Mouse (Mus musculus): ENCODE results near the gene Atcay. TPM values are rescaled to one million over a fixed set of nuclear protein-coding genes. Genes with fewer than 3 reads are reported as not detected.

The Atcay gene
- polyA plus RNA-seq (2015; fragmentation: Nextera tagmentation; extraction: Ambion mirVana): 0.26 and 0.45 TPM in 2 replicates

GRCm38 (mm10) chr10:81230438-81231332 lies at the start of gene Atcay:
Gene Atcay (minus strand): TSS chr10:81230833.

GRCm38 (mm10) chr10:81266211-81267105 lies 35.8 kb upstream of the Atcay start, which contains the start of the genes Mrpl54 and Apba3:
Gene Mrpl54 (minus strand): TSS chr10:81266934.
Gene Apba3 (plus strand): TSS chr10:81266960.

GRCm38 (mm10) chr10:81252424-81253419 lies 22.1 kb upstream of the Atcay start, which contains the start of gene Matk:
Gene Matk (plus strand): TSS chr10:81252935.

GRCm38 (mm10) chr10:81232580-81233225 lies 2.1 kb upstream of the Atcay start, which contains the start of gene Zfr2:
Gene Zfr2 (plus strand): TSS chr10:81233155.

GRCm38 (mm10) chr10:81201807-81202758 lies 28.6 kb downstream of the Atcay start, which contains the start of gene Nmrk2:
Gene Nmrk2 (minus strand): TSS chr10:81202051.

GRCm38 (mm10) chr10:81183805-81184204 lies 46.8 kb downstream of the Atcay start, which contains the start of gene 4930442H23Rik:
Gene 4930442H23Rik (minus strand): TSS chr10:81183849.

GRCm38 (mm10) chr10:81182336-81183333 lies 48.0 kb downstream of the Atcay start, which contains the start of gene Dapk3:
Gene Dapk3 (plus strand): TSS chr10:81183005.

GRCm38 (mm10) chr10:81176466-81177271 lies 54.0 kb downstream of the Atcay start, which contains the start of gene Eef2:
Gene Eef2 (plus strand): TSS chr10:81176631.

GRCm38 (mm10) chr10:81167200-81168086 lies 63.2 kb downstream of the Atcay start, which contains the start of gene Pias4:
Gene Pias4 (minus strand): TSS chr10:81167923.

Small RNA genes within 50 kb of the gene (microRNA-seq; reads per million reads assigned to microRNA genes)
- 2.5 to 3.6 reads per million in 2 experiments for gene Mir3057

Other genes with a start within 250 kb of the Atcay start
- gene Gng7, start 215.9 kb downstream of the Atcay start, polyA plus RNA-seq (2015; fragmentation: Nextera tagmentation; extraction: Ambion mirVana): 1.6 TPM in 2 replicates
- 0.06 TPM in 1 of 2 replicates, not detected in the other for gene Diras1, start 205.2 kb downstream of the Atcay start, polyA plus RNA-seq (2015; fragmentation: Nextera tagmentation; extraction: Ambion mirVana)
- 7.3 and 9.2 TPM in 2 replicates for gene Slc39a3, start 193.4 kb downstream of the Atcay start, polyA plus RNA-seq (2015; fragmentation: Nextera tagmentation; extraction: Ambion mirVana)
- gene Sgta, start 170.7 kb downstream of the Atcay start, polyA plus RNA-seq (2015; fragmentation: Nextera tagmentation; extraction: Ambion mirVana): 117 and 131 TPM in 2 replicates
- 34.9 and 40.3 TPM in 2 replicates for gene Thop1, start 160.8 kb downstream of the Atcay start, polyA plus RNA-seq (2015; fragmentation: Nextera tagmentation; extraction: Ambion mirVana)
- 0.54 and 1.2 TPM in 2 replicates for gene Creb3l3, start 132.0 kb downstream of the Atcay start, polyA plus RNA-seq (2015; fragmentation: Nextera tagmentation; extraction: Ambion mirVana)
- gene Map2k2, start 124.9 kb downstream of the Atcay start, polyA plus RNA-seq (2015; fragmentation: Nextera tagmentation; extraction: Ambion mirVana): 143 and 155 TPM in 2 replicates
- 29.7 and 34.0 TPM in 2 replicates for gene Zbtb7a, start 95.6 kb downstream of the Atcay start, polyA plus RNA-seq (2015; fragmentation: Nextera tagmentation; extraction: Ambion mirVana)
- 20.9 and 22.3 TPM in 2 replicates for gene Pias4, start 62.9 kb downstream of the Atcay start, polyA plus RNA-seq (2015; fragmentation: Nextera tagmentation; extraction: Ambion mirVana)
- gene Eef2, start 54.2 kb downstream of the Atcay start, polyA plus RNA-seq (2015; fragmentation: Nextera tagmentation; extraction: Ambion mirVana): 392 and 402 TPM in 2 replicates
- gene Dapk3, start 47.8 kb downstream of the Atcay start, polyA plus RNA-seq (2015; fragmentation: Nextera tagmentation; extraction: Ambion mirVana): 44.3 and 52.5 TPM in 2 replicates
- not detected in 2 replicates for gene 4930442H23Rik, start 47.0 kb downstream of the Atcay start, polyA plus RNA-seq (2015; fragmentation: Nextera tagmentation; extraction: Ambion mirVana)
- 2.9 and 4.7 TPM in 2 replicates for gene Nmrk2, start 28.8 kb downstream of the Atcay start, polyA plus RNA-seq (2015; fragmentation: Nextera tagmentation; extraction: Ambion mirVana)
- 2.3 and 2.5 TPM in 2 replicates for gene Zfr2, start 2.3 kb upstream of the Atcay start, polyA plus RNA-seq (2015; fragmentation: Nextera tagmentation; extraction: Ambion mirVana)
- gene Matk, start 22.1 kb upstream of the Atcay start, polyA plus RNA-seq (2015; fragmentation: Nextera tagmentation; extraction: Ambion mirVana): 0.65 and 0.90 TPM in 2 replicates
- gene Mrpl54, start 36.1 kb upstream of the Atcay start, polyA plus RNA-seq (2015; fragmentation: Nextera tagmentation; extraction: Ambion mirVana): 201 and 207 TPM in 2 replicates
- 50.7 and 53.6 TPM in 2 replicates for gene Apba3, start 36.1 kb upstream of the Atcay start, polyA plus RNA-seq (2015; fragmentation: Nextera tagmentation; extraction: Ambion mirVana)
- 0.47 and 0.58 TPM in 2 replicates for gene Tjp3, start 60.7 kb upstream of the Atcay start, polyA plus RNA-seq (2015; fragmentation: Nextera tagmentation; extraction: Ambion mirVana)
- gene Pip5k1c, start 62.1 kb upstream of the Atcay start, polyA plus RNA-seq (2015; fragmentation: Nextera tagmentation; extraction: Ambion mirVana): 15.1 and 16.0 TPM in 2 replicates
- gene Cactin, start 90.3 kb upstream of the Atcay start, polyA plus RNA-seq (2015; fragmentation: Nextera tagmentation; extraction: Ambion mirVana): 11.0 and 15.5 TPM in 2 replicates
- 7.3 and 7.8 TPM in 2 replicates for gene Tbxa2r, start 97.9 kb upstream of the Atcay start, polyA plus RNA-seq (2015; fragmentation: Nextera tagmentation; extraction: Ambion mirVana)
- 0.11 and 0.13 TPM in 2 replicates for gene Gipc3, start 112.4 kb upstream of the Atcay start, polyA plus RNA-seq (2015; fragmentation: Nextera tagmentation; extraction: Ambion mirVana)
- 38.4 and 47.5 TPM in 2 replicates for gene Hmg20b, start 119.6 kb upstream of the Atcay start, polyA plus RNA-seq (2015; fragmentation: Nextera tagmentation; extraction: Ambion mirVana)
- 5.9 and 8.0 TPM in 2 replicates for gene Mfsd12, start 126.7 kb upstream of the Atcay start, polyA plus RNA-seq (2015; fragmentation: Nextera tagmentation; extraction: Ambion mirVana)
- 0.27 and 0.37 TPM in 2 replicates for gene 4930404N11Rik, start 135.0 kb upstream of the Atcay start, polyA plus RNA-seq (2015; fragmentation: Nextera tagmentation; extraction: Ambion mirVana)
- 35.3 and 36.5 TPM in 2 replicates for gene Fzr1, start 147.7 kb upstream of the Atcay start, polyA plus RNA-seq (2015; fragmentation: Nextera tagmentation; extraction: Ambion mirVana)
- 70.2 and 72.8 TPM in 2 replicates for gene Dohh, start 153.6 kb upstream of the Atcay start, polyA plus RNA-seq (2015; fragmentation: Nextera tagmentation; extraction: Ambion mirVana)
- gene Gm48551, start 153.6 kb upstream of the Atcay start, polyA plus RNA-seq (2015; fragmentation: Nextera tagmentation; extraction: Ambion mirVana): 1.2 and 1.4 TPM in 2 replicates
- gene Gm48552, start 158.2 kb upstream of the Atcay start, polyA plus RNA-seq (2015; fragmentation: Nextera tagmentation; extraction: Ambion mirVana): 0.24 TPM in 2 replicates
- gene Smim24, start 162.2 kb upstream of the Atcay start, polyA plus RNA-seq (2015; fragmentation: Nextera tagmentation; extraction: Ambion mirVana): 1.0 and 1.6 TPM in 2 replicates
- 130 and 133 TPM in 2 replicates for gene Nfic, start 224.8 kb upstream of the Atcay start, polyA plus RNA-seq (2015; fragmentation: Nextera tagmentation; extraction: Ambion mirVana)

Measured in skeletal muscle tissue, postnatal 0 days (tissue).